Mouse (Mus musculus) CD4-positive, CD25-positive, alpha-beta regulatory T cell (primary cell): ENCODE measurements around the gene Golga7b. TPM values are rescaled to one million over a fixed set of nuclear protein-coding genes. Genes with fewer than 3 reads are reported as not detected.

Experiments
- polyA plus RNA-seq: library from polyadenylated mRNA; unstranded; fragments of 100-300 nt; shearing (Covaris generic); gene quantifications from one replicate; pipeline ENCODE4 v1.2.1, GENCODE M21; 2017

Golga7b gene
- not detected for polyA plus RNA-seq

GRCm38 (mm10) chr19:42247519-42247918 is at the start of gene Golga7b:
Golga7b (plus strand) TSS chr19:42247574.

GRCm38 (mm10) chr19:42201696-42202381 is 45.5 kb upstream of the Golga7b start, which contains the start of gene Sfrp5:
Sfrp5 (minus strand) TSS chr19:42202252.

Other genes starting within 250 kb of the Golga7b start
- not detected for gene Ankrd2, start 211.6 kb upstream of the Golga7b start, polyA plus RNA-seq
- not detected for gene Hoga1, start 202.0 kb upstream of the Golga7b start, polyA plus RNA-seq
- not detected for gene 4933411K16Rik, start 195.3 kb upstream of the Golga7b start, polyA plus RNA-seq
- 0.26 TPM for gene Morn4, start 161.2 kb upstream of the Golga7b start, polyA plus RNA-seq
- 43.0 TPM for gene Pi4k2a, start 157.1 kb upstream of the Golga7b start, polyA plus RNA-seq
- 5.3 TPM for gene Avpi1, start 118.5 kb upstream of the Golga7b start, polyA plus RNA-seq
- 41.6 TPM for gene Marveld1, start 100.2 kb upstream of the Golga7b start, polyA plus RNA-seq
- 61.9 TPM for gene Zfyve27, start 83.6 kb upstream of the Golga7b start, polyA plus RNA-seq
- not detected for gene Sfrp5, start 45.3 kb upstream of the Golga7b start, polyA plus RNA-seq
- 0.08 TPM for gene Crtac1, start 184.2 kb downstream of the Golga7b start, polyA plus RNA-seq